Mouse (Mus musculus): ENCODE results near the gene Map3k13. TPM values are rescaled to one million over a fixed set of nuclear protein-coding genes. Genes with fewer than 3 reads are reported as not detected.

The Map3k13 gene
- polyA plus RNA-seq, 1 experiment: 0.49 TPM

DNA sequence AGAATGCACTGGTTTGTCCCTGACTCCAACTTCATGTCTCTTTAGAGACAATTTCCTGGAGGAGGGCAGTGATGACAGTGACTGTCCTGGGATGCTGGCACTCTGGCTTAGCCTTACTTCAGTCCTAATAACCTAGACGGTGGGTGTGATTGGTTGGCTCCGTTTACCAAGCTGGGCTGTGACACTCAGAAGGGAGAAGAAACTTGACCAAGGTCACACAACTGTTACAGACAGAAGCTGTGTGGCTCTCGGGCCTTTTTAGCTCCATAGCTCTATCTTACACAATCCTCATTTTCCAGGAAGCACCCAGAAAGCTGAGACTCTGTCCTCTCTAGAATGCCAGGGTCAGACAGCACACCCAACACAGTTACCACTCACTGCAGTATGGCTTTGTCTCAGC lies 171.4 kb downstream of the Map3k13 start:
- H3K4me1 ChIP-seq (ENCODE audit: control insufficient read depth, insufficient read depth, low read length): no peaks in the 10 kb centered on the region
- no peaks in the 10 kb centered on the region for H3K36me3 ChIP-seq (ENCODE audit: control insufficient read depth, insufficient read depth, low read length)
- H3K27ac ChIP-seq (ENCODE audit: control insufficient read depth, insufficient read depth, low read depth, low read length): no peak overlapping the region
- no peak for TF ChIP-seq POLR2A (IDR thresholded peaks at IDR 0.05; ENCODE audit: control insufficient read depth, low read depth, low read length)
- no peak for TF ChIP-seq CTCF (IDR thresholded peaks at IDR 0.05; ENCODE audit: control insufficient read depth, insufficient read depth, insufficient replicate concordance, low read depth, low read length)
- no peak overlapping the region for H3K4me3 ChIP-seq (ENCODE audit: control insufficient read depth, low read depth, low read length)
- H3K27me3 ChIP-seq (ENCODE audit: control insufficient read depth, insufficient read depth, low read length): no peaks in the 10 kb centered on the region

DNA sequence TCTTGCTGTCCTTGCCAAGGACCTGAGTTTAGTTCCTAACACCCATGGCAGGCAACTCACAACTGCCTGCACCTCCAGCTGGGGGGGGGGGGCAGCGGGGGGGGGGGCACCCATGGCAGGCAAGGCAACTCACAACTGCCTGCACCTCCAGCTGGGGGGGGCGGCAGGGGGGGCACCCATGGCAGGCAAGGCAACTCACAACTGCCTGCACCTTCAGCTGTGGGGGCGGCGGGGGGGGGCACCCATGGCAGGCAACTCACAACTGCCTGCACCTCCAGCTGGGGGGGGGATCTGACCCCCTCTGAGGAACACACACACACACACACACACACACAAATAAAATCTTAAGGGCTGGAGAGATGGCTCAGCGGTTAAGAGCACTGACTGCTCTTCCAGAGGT lies 175.7 kb downstream of the Map3k13 start:
- H3K27me3 ChIP-seq (ENCODE audit: control insufficient read depth, insufficient read depth, low read length): no peaks in the 10 kb centered on the region
- no peaks in the 10 kb centered on the region for H3K36me3 ChIP-seq (ENCODE audit: control insufficient read depth, insufficient read depth, low read length)
- H3K27ac ChIP-seq (ENCODE audit: control insufficient read depth, insufficient read depth, low read depth, low read length): no peak overlapping the region
- H3K4me3 ChIP-seq (ENCODE audit: control insufficient read depth, low read depth, low read length): no peak overlapping the region
- TF ChIP-seq CTCF (IDR thresholded peaks at IDR 0.05; ENCODE audit: control insufficient read depth, insufficient read depth, insufficient replicate concordance, low read depth, low read length) (no peak), POLR2A (IDR thresholded peaks at IDR 0.05; ENCODE audit: control insufficient read depth, low read depth, low read length) (no peak)
- H3K4me1 ChIP-seq (ENCODE audit: control insufficient read depth, insufficient read depth, low read length): no peaks in the 10 kb centered on the region

DNA sequence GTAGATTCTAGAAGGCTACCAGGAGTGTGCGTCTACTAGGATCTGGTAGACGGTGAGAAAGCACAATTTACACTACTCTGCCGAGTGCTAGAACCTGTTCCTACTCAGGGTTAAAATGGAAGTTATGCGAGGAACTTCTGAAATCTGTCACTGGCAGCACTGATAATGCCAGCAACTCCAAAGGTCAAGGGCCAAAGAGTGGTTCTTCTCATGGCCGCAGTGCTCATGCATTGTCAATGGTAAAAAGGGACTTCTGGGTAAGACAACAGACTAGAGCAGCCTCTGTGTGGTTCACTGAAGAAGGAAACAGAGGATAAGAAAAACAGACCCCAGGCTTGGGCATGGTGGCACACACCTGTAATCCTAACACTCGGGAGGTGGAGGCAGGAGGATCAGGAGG lies 176.4 kb downstream of the Map3k13 start:
- Histone ChIP-seq H3K4me3 (ENCODE audit: control insufficient read depth, low read depth, low read length) (no peak overlapping the region), H3K36me3 (ENCODE audit: control insufficient read depth, insufficient read depth, low read length) (no peaks in the 10 kb centered on the region), H3K4me1 (ENCODE audit: control insufficient read depth, insufficient read depth, low read length) (no peaks in the 10 kb centered on the region), H3K27ac (ENCODE audit: control insufficient read depth, insufficient read depth, low read depth, low read length) (no peak overlapping the region), H3K27me3 (ENCODE audit: control insufficient read depth, insufficient read depth, low read length) (no peaks in the 10 kb centered on the region)
- TF ChIP-seq POLR2A (IDR thresholded peaks at IDR 0.05; ENCODE audit: control insufficient read depth, low read depth, low read length) (no peak), CTCF (IDR thresholded peaks at IDR 0.05; ENCODE audit: control insufficient read depth, insufficient read depth, insufficient replicate concordance, low read depth, low read length) (no peak)

DNA sequence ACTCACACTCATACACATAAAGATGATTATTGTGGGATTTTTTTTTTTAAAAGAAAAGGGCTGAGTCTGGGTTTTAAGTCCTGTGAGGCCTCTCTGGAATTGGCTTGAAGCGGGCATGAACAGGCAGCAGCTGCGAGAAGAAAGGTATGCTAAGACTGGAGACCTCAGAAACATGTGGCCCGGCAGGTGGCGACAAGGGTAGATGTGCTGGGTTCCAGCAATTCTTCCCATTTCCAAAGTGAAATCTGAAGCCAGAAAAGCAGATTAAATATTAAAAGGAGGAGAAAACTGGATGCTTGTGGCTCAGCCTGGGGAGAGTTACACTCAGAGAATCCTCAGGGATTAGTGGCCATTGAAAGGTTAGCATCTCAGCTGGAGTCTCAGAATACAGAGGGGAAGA lies 177.3 kb downstream of the Map3k13 start:
- H3K36me3 ChIP-seq (ENCODE audit: control insufficient read depth, insufficient read depth, low read length): no peaks in the 10 kb centered on the region
- no peak overlapping the region for H3K27ac ChIP-seq (ENCODE audit: control insufficient read depth, insufficient read depth, low read depth, low read length)
- TF ChIP-seq CTCF (IDR thresholded peaks at IDR 0.05; ENCODE audit: control insufficient read depth, insufficient read depth, insufficient replicate concordance, low read depth, low read length) (no peak), POLR2A (IDR thresholded peaks at IDR 0.05; ENCODE audit: control insufficient read depth, low read depth, low read length) (no peak)
- H3K4me1 ChIP-seq (ENCODE audit: control insufficient read depth, insufficient read depth, low read length): no peaks in the 10 kb centered on the region
- H3K4me3 ChIP-seq (ENCODE audit: control insufficient read depth, low read depth, low read length): no peak overlapping the region
- H3K27me3 ChIP-seq (ENCODE audit: control insufficient read depth, insufficient read depth, low read length): no peaks in the 10 kb centered on the region

DNA sequence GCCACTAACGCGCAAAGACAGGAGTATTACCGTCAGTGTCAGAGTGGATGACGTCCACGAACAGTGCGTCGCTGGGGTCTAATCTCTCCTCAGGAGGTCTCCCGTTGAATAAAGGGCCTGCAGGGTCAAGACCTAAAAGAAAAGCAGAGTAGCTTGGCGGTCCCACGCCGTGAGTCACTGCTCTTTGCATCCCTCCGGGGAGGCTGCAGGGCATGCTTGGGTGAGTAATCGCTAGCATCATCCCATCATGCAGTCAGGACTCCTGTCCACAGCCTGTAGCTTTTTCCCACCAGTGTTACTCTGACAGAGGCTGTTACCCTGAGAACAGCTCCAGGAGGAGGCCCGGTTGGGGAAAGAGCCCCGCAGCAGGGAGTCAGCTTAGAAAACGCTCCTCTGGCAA lies 182.1 kb downstream of the Map3k13 start:
- no peaks in the 10 kb centered on the region for H3K4me1 ChIP-seq (ENCODE audit: control insufficient read depth, insufficient read depth, low read length)
- H3K27me3 ChIP-seq (ENCODE audit: control insufficient read depth, insufficient read depth, low read length): no peaks in the 10 kb centered on the region
- H3K36me3 ChIP-seq (ENCODE audit: control insufficient read depth, insufficient read depth, low read length): no peaks in the 10 kb centered on the region
- no peak overlapping the region for H3K27ac ChIP-seq (ENCODE audit: control insufficient read depth, insufficient read depth, low read depth, low read length)
- H3K4me3 ChIP-seq (ENCODE audit: control insufficient read depth, low read depth, low read length): no peak overlapping the region
- TF ChIP-seq POLR2A (IDR thresholded peaks at IDR 0.05; ENCODE audit: control insufficient read depth, low read depth, low read length): no peak
- no peak for TF ChIP-seq CTCF (IDR thresholded peaks at IDR 0.05; ENCODE audit: control insufficient read depth, insufficient read depth, insufficient replicate concordance, low read depth, low read length)

DNA sequence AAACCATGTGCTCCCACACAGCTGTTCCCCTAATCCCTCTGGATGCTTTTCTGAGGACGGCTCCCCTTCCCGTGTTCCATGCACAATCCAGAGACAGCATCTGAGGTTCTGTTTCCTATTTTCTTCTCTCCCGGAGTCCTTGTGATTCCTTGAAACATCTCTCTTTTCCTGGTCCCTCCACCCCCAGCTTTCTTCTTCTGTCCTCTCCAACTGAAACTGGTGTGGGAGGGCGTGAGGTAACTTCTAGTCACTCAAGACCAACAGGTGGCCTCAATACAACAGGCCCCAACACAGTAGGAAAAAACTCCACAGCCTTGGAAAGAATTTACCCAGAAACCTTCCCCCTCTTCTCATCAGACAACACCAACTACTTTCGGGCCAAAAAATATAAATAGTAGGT lies 183.2 kb downstream of the Map3k13 start:
- H3K27ac ChIP-seq (ENCODE audit: control insufficient read depth, insufficient read depth, low read depth, low read length): no peak overlapping the region
- no peaks in the 10 kb centered on the region for H3K36me3 ChIP-seq (ENCODE audit: control insufficient read depth, insufficient read depth, low read length)
- H3K27me3 ChIP-seq (ENCODE audit: control insufficient read depth, insufficient read depth, low read length): no peaks in the 10 kb centered on the region
- H3K4me1 ChIP-seq (ENCODE audit: control insufficient read depth, insufficient read depth, low read length): no peaks in the 10 kb centered on the region
- no peak for TF ChIP-seq POLR2A (IDR thresholded peaks at IDR 0.05; ENCODE audit: control insufficient read depth, low read depth, low read length)
- TF ChIP-seq CTCF (IDR thresholded peaks at IDR 0.05; ENCODE audit: control insufficient read depth, insufficient read depth, insufficient replicate concordance, low read depth, low read length): no peak
- no peak overlapping the region for H3K4me3 ChIP-seq (ENCODE audit: control insufficient read depth, low read depth, low read length)

Other genes with a start within 250 kb of the Map3k13 start
- 0.66 and 0.80 TPM in 2 replicates for gene 2510009E07Rik, start 99.7 kb upstream of the Map3k13 start, polyA plus RNA-seq (2012; rRNA removed)
- 0.74 and 1.1 TPM in 2 replicates for gene Ehhadh, start 6.5 kb upstream of the Map3k13 start, polyA plus RNA-seq (2012; rRNA removed)
- gene Tmem41a, start 153.2 kb downstream of the Map3k13 start, polyA plus RNA-seq (2012; rRNA removed): 8.0 and 11.2 TPM in 2 replicates
- gene Liph, start 201.3 kb downstream of the Map3k13 start, polyA plus RNA-seq (2012; rRNA removed): 2.2 and 2.8 TPM in 2 replicates
- gene Senp2, start 215.1 kb downstream of the Map3k13 start, polyA plus RNA-seq (2012; rRNA removed): 104 and 106 TPM in 2 replicates